Comparison of ENCODE assay signal across 8 mouse cellular contexts in genomic region chr8:85083108-85083813, GRCm38 (mm10). TPM values are rescaled to one million over a fixed set of nuclear protein-coding genes. Genes with fewer than 3 reads are reported as not detected.
DNase-seq lines count a peak whose midpoint lies in the region; ATAC-seq lines count a peak whose summit lies in the region.

Gene Man2b1 (plus strand): TSS chr8:85083270.

- peaks cover 29% of the 10 kb centered on the region for H3K36me3 ChIP-seq in embryonic facial prominence, embryonic 14.5 days (ENCODE audit: control insufficient read depth, insufficient read depth, low read length)
- peaks cover 27% of the 10 kb centered on the region for H3K36me3 ChIP-seq in kidney, embryonic 14.5 days (ENCODE audit: control insufficient read depth, insufficient read depth, low read length)
- H3K36me3 ChIP-seq in limb, embryonic 15.5 days, result peaks cover 35% of the 10 kb centered on the region

- WGBS in embryonic facial prominence, embryonic 14.5 days, result 2% methylated on average over 30 of the region's 30 CpGs
- WGBS in kidney, embryonic 14.5 days, result under 1% methylated on average over 30 of the region's 30 CpGs
- WGBS in limb, embryonic 15.5 days, result 1% methylated on average over 30 of the region's 30 CpGs

- H3K4me2 ChIP-seq in embryonic facial prominence, embryonic 14.5 days (ENCODE audit: low read depth, low read length), result peak within 1 kb of the TSS; percentile 79
- peak within 1 kb of the TSS; percentile 81 for H3K4me2 ChIP-seq in kidney, embryonic 14.5 days (replicated peaks; ENCODE audit: low read depth, low read length)
- peak within 1 kb of the TSS; percentile 73 for H3K4me2 ChIP-seq in limb, embryonic 15.5 days

- peak; percentile 98 for DNase-seq in 3T3-L1 (ENCODE audit: low read depth, low spot score)
- DNase-seq in adrenal gland, postnatal 4 days (ENCODE audit: low spot score in 2 of 2), result peak; percentile 63 to 84
- peak; percentile 93 for DNase-seq in embryonic facial prominence, embryonic 14.5 days (ENCODE audit: low spot score)
- DNase-seq in heart, adult 8-10 months (ENCODE audit: low spot score), result peak; percentile 90
- peak; percentile 62 to 83 for DNase-seq in monocyte, adult 2 months (ENCODE audit: low read depth in 1 of 2, low spot score in 2 of 2)
- DNase-seq in spleen, postnatal 36 days (ENCODE audit: low spot score in 2 of 2), result peak; percentile 91 to 92

- H3K4me1 ChIP-seq in embryonic facial prominence, embryonic 14.5 days (ENCODE audit: control insufficient read depth, insufficient read depth, low read length), result peaks cover 16% of the 10 kb centered on the region
- H3K4me1 ChIP-seq in kidney, embryonic 14.5 days (ENCODE audit: control insufficient read depth, insufficient read depth, low read length), result peaks cover 11% of the 10 kb centered on the region; the same call in 1 of the 2 replicates
- peaks cover 38% of the 10 kb centered on the region for H3K4me1 ChIP-seq in limb, embryonic 15.5 days

- H3K27ac ChIP-seq in embryonic facial prominence, embryonic 14.5 days (replicated peaks; ENCODE audit: low read depth, low read length), result no peak within 1 kb of the TSS
- H3K27ac ChIP-seq in kidney, embryonic 14.5 days (ENCODE audit: low read depth, low read length), result no peak within 1 kb of the TSS
- peak within 1 kb of the TSS; percentile 60 for H3K27ac ChIP-seq in limb, embryonic 15.5 days

- H3K9me3 ChIP-seq in embryonic facial prominence, embryonic 14.5 days (ENCODE audit: control insufficient read depth, low read length), result no peaks in the 10 kb centered on the region
- no peaks in the 10 kb centered on the region for H3K9me3 ChIP-seq in kidney, embryonic 14.5 days (ENCODE audit: control insufficient read depth, low read length)
- H3K9me3 ChIP-seq in limb, embryonic 15.5 days, result no peaks in the 10 kb centered on the region

- no peaks in the 10 kb centered on the region for H3K27me3 ChIP-seq in embryonic facial prominence, embryonic 14.5 days (replicated peaks; ENCODE audit: control insufficient read depth, insufficient read depth, low read length)
- H3K27me3 ChIP-seq in kidney, embryonic 14.5 days (ENCODE audit: control insufficient read depth, insufficient read depth, low read length), result no peaks in the 10 kb centered on the region
- H3K27me3 ChIP-seq in limb, embryonic 15.5 days, result no peaks in the 10 kb centered on the region

- H3K4me3 ChIP-seq in embryonic facial prominence, embryonic 14.5 days (ENCODE audit: low read depth, low read length), result peak within 1 kb of the TSS; percentile 63
- peak within 1 kb of the TSS; percentile 64 for H3K4me3 ChIP-seq in kidney, embryonic 14.5 days (ENCODE audit: low read length)
- H3K4me3 ChIP-seq in limb, embryonic 15.5 days, result peak within 1 kb of the TSS; percentile 67

- peak within 1 kb of the TSS; percentile 74 for H3K9ac ChIP-seq in embryonic facial prominence, embryonic 14.5 days (ENCODE audit: low read depth, low read length)
- peak within 1 kb of the TSS; percentile 67 for H3K9ac ChIP-seq in kidney, embryonic 14.5 days (ENCODE audit: low read depth, low read length)
- H3K9ac ChIP-seq in limb, embryonic 15.5 days, result peak within 1 kb of the TSS; percentile 61

- ATAC-seq in embryonic facial prominence, embryonic 14.5 days (ENCODE audit: low read depth), result peak; percentile 92
- peak; percentile 89 for ATAC-seq in kidney, embryonic 14.5 days (ENCODE audit: low FRiP score, low TSS enrichment)
- peak; percentile 80 for ATAC-seq in limb, embryonic 15.5 days (ENCODE audit: insufficient number of reproducible peaks, low FRiP score, low TSS enrichment, low read depth)

RNA-seq across cellular contexts. Expression of gene Man2b1, which starts in this region (rescaled TPM):
- 10 to 100 TPM; 69.1 to 69.2 TPM for total RNA-seq in adrenal gland, postnatal 4 days (2021)
- polyA plus RNA-seq in embryonic facial prominence, embryonic 14.5 days (2014; fragmentation: Nextera tagmentation; extraction: Ambion mirVana), result 35.3 and 35.6 TPM in 2 replicates
- 10 to 100 TPM; 21.9 to 36.3 (median 26.3) TPM for total RNA-seq in heart, adult 8-10 months (2022)
- 23.3 and 33.9 TPM in 2 replicates for polyA plus RNA-seq in kidney, embryonic 14.5 days (2014; fragmentation: Nextera tagmentation; extraction: Ambion mirVana)
- polyA plus RNA-seq in limb, embryonic 15.5 days (2015; fragmentation: Nextera tagmentation; extraction: Ambion mirVana), result 39.8 and 42.1 TPM in 2 replicates
